Mouse (Mus musculus): ENCODE data around the gene Nrbf2.

Nrbf2 gene

GRCm38 (mm10) chr10:67295331-67295730 lies 10.2 kb upstream of the Nrbf2 start:
- DNase-seq: no peak

GRCm38 (mm10) chr10:67291087-67291486 lies 6.0 kb upstream of the Nrbf2 start:
- no peak for DNase-seq

- no peak for DNase-seq
These were observed 5.5 kb upstream of the Nrbf2 start for GRCm38 (mm10) chr10:67290622-67291021.

- DNase-seq: peak; percentile 71 to 87
These were observed 2.8 kb upstream of the Nrbf2 start for GRCm38 (mm10) chr10:67287877-67288276.

DNA sequence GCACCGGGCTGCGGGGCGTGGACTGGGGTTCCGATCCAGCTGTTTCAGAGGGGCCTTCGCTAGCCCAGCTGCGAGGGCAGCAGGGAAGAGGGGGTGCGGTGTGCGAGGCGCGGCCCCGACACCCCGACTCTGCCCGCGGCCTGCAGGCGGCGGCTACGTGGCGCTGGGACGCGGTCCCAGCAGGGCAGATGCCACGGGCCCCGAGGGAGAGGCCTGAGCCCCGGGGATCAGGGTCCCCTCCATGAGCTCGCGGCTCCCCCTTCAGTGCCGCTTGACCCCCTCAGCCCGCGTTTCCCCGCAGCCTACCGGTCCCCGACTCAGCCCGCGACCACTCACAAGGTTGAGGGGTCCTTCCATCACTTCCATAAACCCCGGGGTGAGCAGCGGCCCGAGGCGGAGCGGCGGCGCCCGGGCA lies 337 bp downstream of the Nrbf2 start:
- DNase-seq: peak; percentile 60 to 64

GRCm38 (mm10) chr10:67284311-67284710 lies 794 bp downstream of the Nrbf2 start:
- peak; percentile 52 to 54 for DNase-seq

- no peak for DNase-seq
These were observed 1.6 kb downstream of the Nrbf2 start for GRCm38 (mm10) chr10:67283516-67283915.

GRCm38 (mm10) chr10:67282531-67282930 lies 2.6 kb downstream of the Nrbf2 start:
- DNase-seq: no peak

- DNase-seq: no peak
These were observed 3.3 kb downstream of the Nrbf2 start for GRCm38 (mm10) chr10:67281852-67282251.

DNA sequence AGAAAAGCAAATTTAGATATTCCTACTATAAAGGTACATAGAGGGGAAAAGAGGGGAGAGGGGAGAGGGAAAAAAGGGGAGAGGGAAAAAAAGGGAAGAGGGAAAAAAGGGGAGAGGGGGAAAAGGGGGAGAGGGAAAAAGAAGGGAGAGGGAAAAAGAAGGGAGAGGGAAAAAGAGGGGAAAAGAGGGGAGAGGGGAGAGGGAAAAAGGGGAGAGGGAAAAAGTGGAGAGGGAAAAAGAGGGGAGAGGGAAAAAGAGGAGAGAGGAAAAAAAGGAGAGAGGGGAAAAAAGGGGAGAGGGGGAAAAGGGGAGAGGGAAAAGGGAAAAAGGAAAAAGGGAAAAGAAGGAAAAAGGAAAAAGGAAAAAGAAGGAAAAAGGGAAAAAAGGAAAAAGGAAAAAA lies 9.2 kb downstream of the Nrbf2 start:
- DNase-seq: no peak

GRCm38 (mm10) chr10:67264852-67265251 lies 20.3 kb downstream of the Nrbf2 start:
- DNase-seq: peak; percentile 77 to 86

GRCm38 (mm10) chr10:67253115-67253514 lies 32.0 kb downstream of the Nrbf2 start:
- DNase-seq: no peak

DNA sequence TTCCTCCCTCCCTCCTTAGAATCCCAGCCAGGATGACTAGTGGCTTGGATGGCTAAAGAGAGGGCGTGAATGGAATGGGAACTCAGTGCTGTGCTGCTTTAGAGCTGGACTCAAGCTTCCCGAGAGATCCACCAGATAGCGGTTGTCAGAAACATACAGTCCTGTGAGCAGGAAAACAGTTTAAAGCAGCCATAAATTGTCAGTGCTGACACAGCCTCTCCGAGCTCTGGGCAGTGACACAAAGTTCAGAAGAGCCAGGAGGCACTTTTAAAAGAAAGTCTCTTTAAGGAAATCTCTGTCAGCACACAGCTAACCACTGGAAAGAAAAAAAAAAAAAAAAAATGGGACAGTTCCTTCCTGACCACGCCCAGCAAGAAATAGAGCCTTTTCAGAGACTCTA lies 32.8 kb downstream of the Nrbf2 start:
- DNase-seq: no peak

GRCm38 (mm10) chr10:67250846-67251245 lies 34.3 kb downstream of the Nrbf2 start:
- peak in 1 of 2 experiments; percentile 36 for DNase-seq

DNA sequence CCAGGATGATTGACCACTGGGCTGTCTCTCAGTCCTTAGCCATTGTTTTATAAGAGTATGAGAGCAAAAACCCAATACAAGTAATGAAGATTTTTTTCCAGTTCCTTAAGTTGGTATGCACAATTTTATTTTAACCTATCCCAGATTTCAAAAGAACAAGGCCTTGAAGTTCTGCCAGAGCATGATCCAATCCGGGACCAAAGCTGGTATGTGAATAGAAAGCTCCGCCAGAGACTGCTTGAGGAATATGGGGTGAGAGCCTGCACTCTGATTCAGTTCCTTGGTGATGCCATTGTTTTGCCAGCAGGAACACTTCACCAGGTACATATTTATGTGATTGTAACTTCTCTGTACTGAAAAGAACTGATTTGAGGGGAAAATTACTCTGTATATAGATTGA lies 35.6 kb downstream of the Nrbf2 start:
- no peak for DNase-seq

DNA sequence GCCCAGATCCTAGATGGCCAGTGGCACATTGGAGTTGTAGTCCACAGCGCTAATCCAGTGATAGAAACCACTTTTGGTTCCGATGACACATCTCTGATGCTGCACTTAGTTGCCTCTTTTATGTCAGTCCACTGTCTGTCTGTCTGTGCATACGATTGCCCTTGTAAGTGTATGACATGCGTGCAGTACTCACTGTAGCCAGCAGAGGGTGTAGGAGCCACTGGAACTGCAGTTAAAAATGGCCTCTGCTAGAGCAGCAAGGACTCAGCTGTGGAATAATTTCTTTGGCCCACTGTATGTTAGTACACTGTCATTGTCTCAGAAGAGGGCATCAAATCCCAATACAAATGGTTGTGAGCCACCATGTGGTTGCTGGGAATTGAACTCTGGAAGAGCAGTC lies 38.0 kb downstream of the Nrbf2 start:
- DNase-seq: peak; percentile 72 to 79

GRCm38 (mm10) chr10:67230439-67230838 lies 54.7 kb downstream of the Nrbf2 start:
- no peak for DNase-seq

DNA sequence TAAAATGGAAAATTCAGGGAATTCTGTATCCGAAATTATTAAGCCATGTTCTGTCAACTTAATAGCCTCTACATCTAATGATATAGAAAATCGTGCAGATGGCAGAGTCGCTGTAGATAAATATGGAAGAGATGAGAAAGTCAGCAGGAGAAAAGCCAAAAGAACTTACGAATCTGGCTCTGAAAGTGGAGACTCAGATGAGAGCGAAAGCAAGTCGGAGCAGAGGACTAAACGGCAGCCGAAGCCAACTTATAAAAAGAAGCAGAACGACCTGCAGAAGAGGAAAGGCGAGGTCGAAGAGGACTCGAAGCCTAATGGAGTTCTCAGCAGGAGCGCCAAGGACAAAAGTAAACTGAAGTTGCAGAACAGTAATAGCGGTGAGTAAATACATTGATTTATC lies 58.6 kb downstream of the Nrbf2 start:
- peak in 1 of 2 experiments; percentile 11 for DNase-seq

DNA sequence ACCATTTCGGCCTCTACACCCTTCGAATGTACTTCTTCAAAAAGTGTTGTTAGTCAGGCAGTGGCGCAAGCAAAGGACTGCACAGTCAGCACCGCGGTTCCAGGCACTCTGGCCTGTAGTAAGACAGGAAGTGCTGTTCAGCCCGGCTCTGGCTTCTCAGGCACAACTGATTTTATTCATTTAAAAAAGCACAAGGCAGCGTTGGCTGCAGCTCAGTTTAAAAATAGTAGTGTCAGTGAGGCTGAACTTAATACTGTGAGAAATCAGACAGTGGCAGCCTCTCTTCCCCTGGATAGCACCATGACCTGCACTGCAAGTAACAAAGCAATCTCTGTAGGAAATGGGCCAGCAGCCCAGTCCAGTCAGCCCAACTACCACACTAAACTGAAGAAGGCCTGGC lies 59.0 kb downstream of the Nrbf2 start:
- DNase-seq: peak; percentile 34 to 64

- DNase-seq: no peak
These were observed 59.6 kb downstream of the Nrbf2 start for GRCm38 (mm10) chr10:67225528-67225927.

- no peak for DNase-seq
These were observed 61.2 kb downstream of the Nrbf2 start for GRCm38 (mm10) chr10:67223942-67224341.

GRCm38 (mm10) chr10:67221284-67221683 lies 63.8 kb downstream of the Nrbf2 start:
- peak; percentile 50 to 73 for DNase-seq

- peak; percentile 21 to 41 for DNase-seq
These were observed 64.9 kb downstream of the Nrbf2 start for GRCm38 (mm10) chr10:67220251-67220650.

DNA sequence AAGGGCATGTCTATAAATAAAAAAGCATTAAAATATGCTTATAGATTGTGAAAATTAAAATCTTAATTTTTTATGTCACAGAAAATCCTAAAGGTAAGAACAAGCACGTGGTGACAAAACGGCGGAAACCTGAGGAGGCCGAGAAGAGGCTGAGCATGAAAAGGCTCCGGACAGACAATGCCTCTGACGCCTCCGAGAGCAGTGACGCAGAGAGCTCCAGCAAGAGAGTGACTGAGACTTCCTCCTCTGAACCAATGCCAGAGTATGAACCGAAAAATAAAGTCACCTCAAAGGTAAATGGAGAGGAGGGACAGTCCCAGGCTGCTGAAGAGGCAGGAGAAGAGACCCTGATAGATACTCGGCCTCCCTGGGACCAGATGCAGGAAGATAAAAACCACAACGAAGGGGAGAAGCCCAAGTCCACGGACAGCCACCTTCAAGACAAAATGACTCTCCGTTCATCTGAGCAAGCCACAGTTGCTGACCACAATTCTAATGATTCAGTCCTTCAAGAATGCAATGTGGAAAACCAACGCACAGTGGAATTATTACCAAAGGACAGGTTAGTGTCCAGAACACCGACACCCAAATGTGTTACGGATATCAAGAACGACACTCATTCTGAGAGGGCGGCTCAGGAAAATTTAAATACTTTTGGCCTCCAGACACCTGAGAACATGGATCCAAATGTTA lies 66.1 kb downstream of the Nrbf2 start:
- no peak for DNase-seq

- peak in 1 of 2 experiments; percentile 44 for DNase-seq
These were observed 68.2 kb downstream of the Nrbf2 start for GRCm38 (mm10) chr10:67216872-67217271.

All from cerebellum, postnatal 10 days (tissue).